Mouse (Mus musculus) kidney, adult 8-10 months (tissue): ENCODE measurements around the gene Mllt6.
"Not testable (repeated sequence)": the region's sequence is repeated elsewhere in the genome, so short reads cannot be mapped to it uniquely, and the experiment has no call there.

Experiments used
- DNase-seq, 2 experiments: peaks; one replicate each; pipeline ENCODE4 v3.0.0; 2022

The Mllt6 gene

DNA sequence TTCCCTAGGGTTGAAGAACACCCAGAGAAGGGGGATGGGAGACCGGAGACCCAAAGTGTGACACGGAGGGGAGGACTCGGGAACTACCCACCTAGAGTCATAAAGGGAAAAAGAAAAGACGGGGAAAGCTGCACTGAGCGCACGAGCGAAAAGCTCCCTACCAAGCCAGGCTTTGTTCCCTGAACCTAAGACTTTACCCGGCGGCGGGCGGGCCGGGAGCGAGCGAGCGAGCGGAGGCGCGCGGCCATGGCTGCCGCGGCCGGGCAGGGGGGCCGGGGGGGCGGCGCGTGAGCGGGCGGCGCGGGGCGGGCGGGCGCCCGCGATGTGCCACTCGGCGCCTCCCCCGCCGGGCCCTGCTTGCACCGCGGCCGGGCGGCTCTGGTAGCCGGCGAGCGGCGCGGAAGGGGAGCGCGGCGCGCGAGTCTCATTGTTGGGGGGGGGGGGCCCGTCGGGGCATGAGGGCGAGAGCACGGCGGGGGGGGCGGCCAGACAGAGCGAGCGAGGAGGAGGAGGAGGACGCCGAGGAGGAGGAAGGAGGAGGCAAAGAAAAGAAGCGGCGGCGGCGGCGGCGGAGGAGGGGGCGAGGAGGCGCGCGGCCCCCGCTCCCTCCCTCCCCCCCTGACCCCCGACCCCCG, at the start of gene Mllt6:
Gene Mllt6 (plus strand): TSS at position 522 of the 635 bp plus-strand sequence.
- DNase-seq, result peak; percentile 68 to 76

DNA sequence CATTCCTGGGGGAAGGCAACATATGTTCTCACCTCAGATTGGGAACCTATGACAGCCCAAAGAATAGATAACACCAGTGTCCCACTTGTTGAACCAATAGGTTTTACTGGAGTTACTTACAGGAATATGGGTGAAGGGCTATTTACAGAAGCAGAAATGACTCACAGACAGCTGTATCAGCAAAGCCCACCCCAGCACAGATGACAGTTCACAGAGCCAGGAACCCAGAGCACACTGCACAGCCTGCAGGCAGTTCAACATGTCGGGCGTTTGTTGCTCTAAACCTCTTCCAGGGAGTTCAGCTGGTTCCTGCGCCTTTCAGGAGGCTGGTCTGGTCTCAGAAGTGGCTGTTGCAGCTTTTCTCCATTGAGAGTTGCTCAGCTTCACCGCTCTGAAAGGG, 47.9 kb upstream of the Mllt6 start:
- no peak for DNase-seq

DNA sequence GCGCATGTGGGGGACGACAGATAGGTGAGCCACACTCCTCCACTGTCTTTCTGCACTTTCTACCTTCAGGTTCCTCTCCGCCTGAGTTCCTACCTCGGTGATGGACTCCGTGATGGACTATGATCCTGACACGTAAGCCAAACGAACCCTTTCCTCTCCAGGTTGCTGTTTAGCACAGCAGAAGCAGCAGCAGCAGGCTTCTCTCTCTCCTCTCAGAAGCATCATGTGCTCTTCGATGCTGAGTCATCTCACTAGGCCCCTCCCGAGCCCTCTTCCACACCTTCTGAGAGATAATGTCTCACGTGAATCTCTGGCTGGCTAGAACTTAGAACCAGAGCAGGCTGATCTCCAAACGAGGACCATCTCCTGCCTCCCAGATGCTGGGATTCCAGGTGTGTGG, 44.8 kb upstream of the Mllt6 start:
- DNase-seq, result peak; percentile 68 to 79

DNA sequence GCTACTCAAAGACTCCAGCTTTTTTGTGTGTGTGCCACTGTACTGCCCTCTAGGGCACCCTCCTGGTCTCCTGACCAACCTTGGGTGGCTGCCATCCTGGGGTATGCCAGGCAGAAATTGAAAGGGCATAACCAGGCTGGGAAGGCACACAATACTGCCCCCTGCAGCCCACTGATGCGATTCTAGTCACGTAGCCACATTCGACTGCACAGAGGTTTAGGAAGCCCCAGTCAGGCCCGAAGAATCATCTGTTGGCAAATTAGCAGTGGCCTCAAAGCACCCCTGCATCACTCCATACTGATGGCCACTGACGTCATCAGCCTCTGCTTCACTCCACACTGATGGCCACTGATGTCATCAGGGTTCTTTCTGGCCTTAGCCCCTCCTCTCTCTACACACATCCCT, 43.8 kb upstream of the Mllt6 start:
- DNase-seq, result peak; percentile 92 to 95

DNA sequence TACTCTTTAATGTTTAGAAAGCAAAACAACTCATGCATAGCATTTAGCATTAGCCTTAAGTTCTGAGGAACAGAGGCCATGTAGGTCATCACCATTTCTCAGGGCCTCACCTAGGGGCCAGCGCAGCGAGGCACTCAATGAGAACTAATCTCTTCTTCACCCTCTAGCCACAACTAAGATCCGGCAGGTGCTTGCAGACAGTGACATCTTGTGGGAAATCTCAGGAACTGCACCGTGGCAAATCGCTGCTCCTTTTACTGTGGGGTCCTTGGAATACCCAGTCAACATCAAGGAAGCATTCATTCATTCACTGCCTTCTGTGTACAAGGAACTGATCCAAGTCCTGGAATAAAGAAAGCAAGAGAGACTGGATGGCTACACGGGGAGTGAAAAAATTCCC, 40.8 kb upstream of the Mllt6 start:
- peak; percentile 53 to 77 for DNase-seq

DNA sequence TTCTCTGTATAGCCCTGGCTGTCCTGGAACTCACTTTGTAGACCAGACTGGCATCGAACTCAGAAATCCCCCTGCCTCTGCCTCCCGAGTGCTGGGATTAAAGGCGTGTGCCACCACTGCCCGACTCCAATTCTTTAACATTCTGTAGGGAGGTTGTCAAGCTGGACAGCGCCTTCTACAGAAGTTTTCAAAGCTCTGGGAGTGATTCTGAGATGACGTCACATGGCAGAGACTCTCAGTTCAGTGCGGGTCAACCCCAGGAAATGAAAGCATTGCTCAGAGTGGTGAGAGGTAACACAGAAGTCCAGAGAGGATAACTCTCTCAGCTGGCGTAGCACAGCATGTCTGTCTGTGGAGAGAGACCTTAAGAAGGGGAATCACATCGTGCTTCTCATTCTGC, 40.0 kb upstream of the Mllt6 start:
- no peak for DNase-seq

DNA sequence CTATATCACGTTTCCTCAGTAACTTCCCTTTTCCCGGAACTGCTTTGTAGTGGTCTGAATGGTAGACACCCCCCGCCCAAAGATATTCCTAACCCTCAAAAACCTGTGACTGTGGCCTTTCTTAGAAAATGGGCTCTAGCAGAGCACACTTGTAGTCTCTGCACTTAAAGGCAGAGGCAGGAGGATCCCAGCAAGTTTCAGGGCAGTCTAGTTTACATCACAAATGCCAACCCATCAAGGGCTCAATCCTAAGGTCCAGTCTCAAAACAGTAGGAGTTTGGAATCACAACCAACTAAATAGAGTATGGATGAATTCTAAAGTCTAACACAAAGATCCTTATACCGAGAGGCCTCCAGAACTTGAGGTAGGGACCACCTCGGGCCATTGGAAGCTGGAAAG, 37.7 kb upstream of the Mllt6 start:
- no peak for DNase-seq

DNA sequence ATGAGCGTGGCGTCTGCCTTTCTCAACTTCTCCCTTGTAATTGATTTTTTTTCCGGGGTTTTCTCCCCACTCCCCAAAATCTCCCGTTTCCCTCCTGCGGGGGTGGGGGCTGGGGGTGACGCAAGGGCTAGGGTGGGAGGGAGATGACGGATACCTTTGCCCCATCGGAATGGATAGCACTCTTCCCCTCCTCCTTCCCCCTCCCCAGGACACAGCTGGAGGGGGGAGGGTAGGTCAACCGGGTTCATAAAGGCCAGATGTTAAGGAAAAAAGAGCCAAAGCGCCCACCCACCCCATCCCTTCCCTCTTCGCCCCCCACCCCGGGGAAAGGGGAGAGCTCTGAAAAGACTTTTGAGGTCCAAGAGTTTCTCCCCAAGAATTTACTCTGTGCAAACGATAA, 36.8 kb upstream of the Mllt6 start:
- no peak for DNase-seq

DNA sequence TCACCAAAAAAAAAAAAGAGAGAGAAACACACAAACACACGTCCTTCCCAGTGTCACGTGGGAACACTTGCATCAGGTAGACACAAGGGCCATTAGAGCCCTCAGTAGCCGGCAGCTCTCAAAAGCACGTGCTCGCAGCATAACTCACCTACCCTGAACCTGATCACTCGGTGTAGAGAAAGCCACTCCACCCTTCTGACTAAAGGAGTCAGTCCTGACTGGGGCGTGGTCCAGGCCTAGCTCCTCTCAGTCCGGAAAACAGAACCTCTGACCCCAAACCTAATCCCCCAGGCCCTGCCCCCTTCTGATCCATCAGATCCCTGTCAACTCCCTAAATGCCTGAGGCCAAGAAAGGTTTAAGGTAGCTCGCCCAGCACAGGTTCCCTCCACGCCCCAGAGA, 36.4 kb upstream of the Mllt6 start:
- DNase-seq, result no peak

DNA sequence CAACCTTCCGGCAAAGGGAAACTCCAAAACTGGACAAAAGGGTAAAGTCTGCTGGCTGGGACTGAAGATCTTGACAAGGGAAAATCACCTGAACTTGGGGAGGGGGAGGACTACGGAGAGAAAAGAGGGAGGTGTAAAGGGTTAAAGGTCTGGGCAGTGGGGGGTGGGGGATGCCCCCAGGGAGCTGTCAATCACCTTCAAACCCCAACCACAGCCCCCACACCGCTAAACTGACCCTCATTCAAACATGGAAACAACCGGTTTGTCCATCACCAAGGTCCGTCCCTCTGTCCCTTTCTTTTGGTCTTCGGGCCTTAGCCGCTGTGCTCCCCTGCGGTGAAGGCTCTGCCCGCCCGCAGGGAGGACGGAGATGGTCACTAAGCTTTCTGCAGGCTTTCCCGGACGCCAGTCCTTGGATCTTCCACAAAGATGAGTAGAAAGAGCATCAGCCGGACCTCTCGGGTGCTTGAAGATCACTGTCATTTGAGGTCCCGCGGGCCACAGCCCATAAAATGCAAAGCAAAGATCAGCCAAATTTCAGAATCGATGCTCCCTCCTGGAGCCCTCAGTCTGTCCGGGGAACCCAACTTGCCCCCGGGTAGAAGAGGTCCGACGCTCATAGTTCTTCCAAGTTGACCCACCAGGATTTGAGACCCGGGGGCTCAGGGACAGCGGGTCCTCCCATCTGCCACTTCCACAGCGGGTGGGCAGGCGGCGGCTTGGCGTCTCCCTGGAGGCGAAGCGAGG, 35.5 kb upstream of the Mllt6 start:
- no peak for DNase-seq

DNA sequence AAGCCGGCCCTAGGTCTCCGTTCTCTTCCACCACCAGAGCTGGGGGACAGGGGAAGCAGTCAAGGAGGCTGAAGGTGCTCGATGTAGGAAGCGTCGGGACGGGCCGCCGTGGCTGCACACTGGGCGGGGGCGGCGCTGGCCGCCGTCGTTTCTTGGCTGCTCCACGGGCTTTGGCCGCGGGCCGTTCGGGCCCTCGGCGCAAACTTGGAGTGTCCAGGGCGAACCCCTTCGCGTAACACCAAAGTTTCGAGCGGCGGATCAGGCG, 35.0 kb upstream of the Mllt6 start:
- no peak for DNase-seq

DNA sequence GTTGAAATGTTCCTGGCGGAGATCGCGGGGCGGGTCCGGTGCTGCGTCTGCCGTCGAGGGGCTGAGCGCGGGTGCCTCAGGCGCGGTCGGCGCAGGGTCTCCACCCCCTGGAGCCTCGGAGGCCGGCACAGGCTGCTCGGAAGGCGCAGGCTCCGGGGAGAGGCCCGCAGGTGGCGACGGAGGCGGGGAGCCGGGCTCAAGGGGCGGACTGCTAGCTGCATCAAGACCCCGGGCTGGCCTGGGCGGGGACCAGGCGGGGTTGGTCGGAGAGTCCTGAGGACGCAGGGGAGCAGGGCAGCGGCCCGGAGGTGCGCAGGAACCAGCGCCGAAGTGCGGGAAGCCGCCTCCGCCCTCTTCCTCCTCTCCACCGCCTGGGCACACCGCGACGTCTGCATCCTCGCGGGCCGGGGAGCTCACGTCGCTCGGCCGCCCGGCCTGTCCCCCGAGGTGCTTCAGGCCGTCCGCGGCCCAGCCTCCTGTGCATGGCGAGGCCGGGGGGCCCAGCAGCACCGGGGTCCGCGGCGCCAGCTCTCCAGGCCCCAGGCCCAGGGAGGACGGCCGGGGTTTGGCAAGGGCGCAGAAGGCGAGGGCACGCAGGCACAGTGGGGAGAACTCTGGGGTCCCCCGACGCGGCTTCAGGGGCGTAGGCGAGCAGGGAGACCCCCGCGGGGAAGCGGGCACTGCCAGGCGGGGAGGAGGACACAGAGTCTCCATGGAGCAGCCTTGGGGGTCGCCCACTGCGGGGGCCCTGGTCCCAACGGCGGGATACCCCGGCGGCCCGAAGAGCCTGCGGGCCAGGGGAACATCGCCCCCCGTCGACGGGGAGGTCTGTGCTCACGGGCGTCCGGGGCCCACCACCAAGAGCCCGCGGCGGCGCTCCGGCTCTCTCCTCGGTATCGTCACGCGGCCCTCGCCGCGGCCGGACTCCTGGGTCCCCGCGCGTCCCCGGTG, 34.4 kb upstream of the Mllt6 start:
- DNase-seq, result no peak

DNA sequence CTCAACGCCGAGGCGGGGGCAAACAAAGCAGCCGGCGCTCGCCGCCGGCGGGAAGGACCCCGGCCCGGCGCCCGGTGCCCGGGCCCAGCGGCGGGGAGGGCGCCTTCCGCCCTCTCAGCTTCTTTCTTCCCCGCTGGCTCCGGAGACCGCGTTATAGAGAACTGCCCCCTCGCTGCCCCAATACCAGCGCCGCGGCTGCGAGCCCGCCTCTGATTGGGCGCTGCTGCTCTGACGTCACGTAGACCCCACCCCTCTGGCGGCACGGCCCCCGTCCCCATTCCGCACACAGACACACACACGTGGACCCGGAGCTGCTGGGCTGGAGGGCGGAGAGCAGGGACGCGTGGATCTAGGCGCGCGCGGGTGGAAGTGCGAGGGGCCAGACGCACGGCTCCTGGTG, 33.6 kb upstream of the Mllt6 start, which contains the start of gene Epop:
Gene Epop (minus strand): TSS at position 127 of the 400 bp plus-strand sequence.
- peak; percentile 73 to 83 for DNase-seq

DNA sequence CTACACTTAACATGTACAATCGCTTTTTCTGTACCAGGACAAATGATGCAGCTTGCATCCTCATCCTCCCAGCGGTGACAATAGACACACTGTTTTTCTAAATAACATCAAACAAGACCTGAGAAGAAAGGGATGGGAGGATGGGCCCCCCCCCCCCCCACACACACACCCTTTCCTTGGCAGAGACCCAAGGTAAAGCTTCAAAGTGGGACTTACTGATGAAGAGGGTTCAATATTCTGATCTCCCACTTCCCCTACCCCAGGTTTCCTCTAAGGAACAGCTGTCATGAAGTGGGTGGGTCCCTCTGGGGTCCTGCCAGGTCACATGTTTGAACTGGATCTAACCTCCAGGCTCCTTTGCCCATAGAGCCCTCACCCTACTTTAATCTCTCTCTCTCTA, 32.2 kb upstream of the Mllt6 start:
- DNase-seq, result no peak

DNA sequence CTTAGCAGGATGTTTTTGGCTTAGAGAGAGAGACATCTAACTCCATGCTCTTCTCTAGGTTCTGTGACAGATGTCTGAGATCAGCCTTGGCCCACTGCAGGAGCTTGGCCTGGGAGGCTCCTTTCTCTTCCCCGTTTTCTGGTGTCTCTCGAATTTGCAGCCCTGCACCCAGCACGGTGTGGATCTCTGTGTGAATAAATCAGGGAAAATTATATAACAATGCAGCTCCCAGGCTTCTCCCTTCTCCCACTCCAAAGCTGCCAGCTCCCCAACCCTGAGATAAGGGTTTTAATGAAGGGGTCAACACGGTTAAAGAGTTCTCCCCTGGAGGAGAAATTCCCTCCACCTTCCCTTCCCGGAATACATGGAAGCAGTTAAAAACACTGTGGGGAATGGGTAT, 31.7 kb upstream of the Mllt6 start:
- DNase-seq, result no peak

DNA sequence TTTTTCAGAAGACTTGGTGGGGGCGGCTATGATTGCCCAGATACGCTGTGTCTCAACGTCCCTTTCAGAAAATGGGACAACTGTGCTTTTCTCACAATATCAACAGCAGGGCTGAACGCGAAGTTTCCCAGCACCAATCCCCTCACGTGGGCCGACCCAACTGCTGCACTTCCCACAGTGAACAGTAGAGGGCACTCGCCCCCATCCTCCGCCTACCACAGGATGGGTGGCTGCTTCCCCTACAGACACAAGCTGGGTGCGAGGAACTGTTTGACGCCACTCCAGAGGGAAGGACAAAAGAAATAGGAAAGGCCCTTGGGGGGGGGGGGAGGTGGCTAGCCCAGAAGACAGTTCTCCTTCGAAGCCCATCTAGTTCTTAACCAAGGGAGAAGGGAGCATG, 31.3 kb upstream of the Mllt6 start:
- DNase-seq, result peak; percentile 64 to 81

DNA sequence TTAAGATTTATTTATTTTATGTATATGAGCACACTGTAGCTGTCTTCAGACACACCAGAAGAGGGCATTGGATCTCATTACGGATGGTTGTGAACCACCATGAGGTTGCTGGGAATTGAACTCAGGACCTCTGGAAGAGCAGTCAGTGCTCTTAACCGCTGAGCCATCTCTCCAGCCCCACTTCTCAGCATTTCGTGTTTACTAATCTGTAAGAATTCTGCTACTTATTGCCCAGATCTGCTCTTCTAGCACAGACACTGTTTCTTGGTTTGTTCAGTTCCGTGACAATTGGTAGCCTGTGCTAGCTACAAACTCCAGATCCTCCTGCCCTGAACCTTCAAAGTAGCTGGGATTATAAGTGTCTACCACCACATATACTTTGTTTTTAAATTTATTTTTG, 30.8 kb upstream of the Mllt6 start:
- DNase-seq, result not testable (repeated sequence)

DNA sequence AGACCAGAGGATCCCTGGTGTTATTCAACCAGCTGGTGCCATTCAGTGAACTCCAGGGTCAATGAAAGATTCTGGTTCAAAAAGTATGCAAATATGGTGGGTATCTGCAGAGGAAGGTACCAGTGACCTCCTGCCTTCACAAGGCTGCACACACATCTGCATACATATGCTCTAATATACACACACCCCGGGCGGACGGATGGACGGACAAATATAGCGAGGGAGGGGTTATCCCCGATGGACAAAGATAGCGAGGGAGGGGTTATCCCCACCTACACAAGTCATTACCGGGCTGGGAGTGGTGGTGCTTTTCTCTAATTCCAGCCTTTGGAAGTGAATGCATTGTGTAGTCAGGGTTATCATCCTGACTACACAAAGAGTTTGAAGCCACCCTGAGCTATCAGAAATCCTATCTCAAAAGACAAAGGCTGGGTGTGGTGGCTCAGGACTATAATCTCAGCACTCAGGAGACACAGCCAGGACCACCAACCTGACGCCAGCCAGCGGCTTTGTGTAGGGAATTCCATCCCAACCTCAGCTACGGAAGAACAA, 27.7 kb upstream of the Mllt6 start:
- DNase-seq, result no peak

DNA sequence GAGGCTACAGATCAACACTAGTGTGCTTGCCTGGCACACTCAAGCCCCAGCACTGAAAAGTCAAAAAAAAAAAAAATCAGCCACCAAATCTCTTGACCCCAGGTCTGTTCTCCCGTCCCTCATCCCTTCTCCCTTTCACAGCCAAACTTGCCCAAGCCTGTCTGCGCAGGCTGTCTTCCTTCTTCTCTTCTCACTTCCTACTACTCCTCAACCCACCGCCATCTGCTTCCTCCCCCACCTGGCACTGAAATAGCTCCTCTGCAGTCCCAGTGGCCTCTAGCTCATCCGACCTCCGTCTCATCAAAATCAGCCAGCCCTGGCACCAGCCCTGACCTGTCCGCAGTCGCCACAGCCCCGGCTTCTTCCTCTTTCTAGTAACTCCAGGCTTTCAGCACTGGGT, 21.5 kb upstream of the Mllt6 start:
- no peak for DNase-seq

DNA sequence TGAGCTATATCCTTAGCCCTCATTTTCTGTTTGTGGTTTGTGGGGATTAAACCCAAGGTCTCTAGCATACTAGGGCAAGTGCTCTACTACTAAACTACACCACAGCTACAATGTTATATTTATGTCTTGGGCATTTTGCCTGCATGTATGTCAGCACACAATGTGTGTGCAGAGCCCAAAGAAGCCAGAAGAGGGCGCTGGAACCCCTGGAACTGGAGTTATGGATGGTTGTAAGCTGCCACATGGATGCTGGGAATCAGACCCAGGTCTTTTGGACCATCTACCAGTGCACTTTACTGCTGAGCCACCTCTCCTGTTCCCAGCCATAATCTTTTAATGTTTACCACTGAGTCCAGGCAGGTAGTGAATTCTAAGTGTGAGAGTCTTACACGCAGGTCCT, 20.5 kb upstream of the Mllt6 start:
- no peak for DNase-seq

DNA sequence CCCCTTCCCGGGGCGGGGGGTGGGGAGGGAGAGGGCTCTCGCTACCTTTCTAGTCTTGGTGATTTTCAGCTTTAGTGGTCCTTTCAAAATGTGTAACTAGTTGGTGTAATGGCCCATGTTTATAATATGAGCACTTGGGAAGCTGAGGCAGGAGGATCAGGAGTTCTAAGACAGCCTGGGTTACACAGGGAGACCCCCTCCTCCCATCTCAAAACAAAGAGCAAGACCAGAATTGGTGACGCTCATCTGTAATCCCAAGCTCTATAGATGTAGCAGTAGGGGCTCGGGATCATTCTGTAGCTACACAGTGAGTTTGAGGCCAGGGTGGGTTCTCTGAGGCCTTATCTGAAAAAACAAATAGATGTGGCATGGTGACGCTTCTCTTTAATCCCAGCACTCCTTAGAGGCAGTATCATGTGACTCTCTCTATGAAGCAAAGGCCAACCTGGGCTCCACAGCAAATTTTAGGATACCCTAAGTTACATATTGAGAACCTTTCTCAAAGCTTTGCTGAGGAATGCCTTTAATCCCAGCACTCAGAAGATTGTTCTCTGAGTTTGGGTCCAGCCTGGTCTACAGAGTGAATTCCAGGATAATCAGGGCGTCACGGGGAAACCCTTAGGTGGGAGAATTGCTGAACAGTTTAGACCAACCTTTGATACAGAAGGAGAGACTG, 19.7 kb upstream of the Mllt6 start:
- DNase-seq, result no peak

DNA sequence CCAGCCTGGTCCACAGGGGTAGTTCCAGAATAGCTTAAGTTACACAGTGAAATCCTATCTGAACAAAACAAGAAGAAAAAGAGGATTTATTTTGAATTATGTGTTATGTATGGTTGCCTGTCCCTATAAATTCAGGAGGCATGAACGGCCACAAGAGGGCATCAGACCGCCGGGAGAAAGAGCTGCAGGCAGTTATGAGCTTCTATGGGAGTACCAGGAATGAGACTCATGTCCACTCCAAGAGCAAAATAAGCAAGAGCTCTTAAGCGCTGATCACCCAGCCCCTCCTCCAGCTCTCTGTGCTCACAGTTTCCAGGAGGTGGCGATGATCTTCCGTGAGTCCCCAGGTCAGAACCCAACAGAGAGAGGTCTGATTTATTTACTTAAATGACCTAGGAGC, 18.4 kb upstream of the Mllt6 start:
- peak; percentile 63 to 85 for DNase-seq

DNA sequence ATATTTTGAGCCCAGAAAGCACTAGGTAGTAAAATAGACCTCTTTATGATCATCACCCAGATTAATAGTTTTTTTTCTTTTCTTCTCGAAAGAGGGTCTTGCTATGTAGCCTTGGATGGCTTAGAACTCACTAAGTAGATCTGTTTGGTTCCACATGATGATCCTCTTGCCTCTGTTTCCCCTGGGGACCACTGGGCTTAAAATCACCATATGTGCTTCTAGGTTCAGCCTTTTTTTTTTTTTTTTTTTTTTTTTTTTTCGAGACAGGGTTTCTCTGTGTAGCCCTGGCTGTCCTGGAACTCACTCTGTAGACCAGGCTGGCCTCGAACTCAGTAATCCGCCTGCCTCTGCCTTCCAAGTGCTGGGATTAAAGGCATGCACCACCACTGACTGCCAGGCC, 14.7 kb upstream of the Mllt6 start:
- DNase-seq, result not testable (repeated sequence)
